Mouse (Mus musculus) erythroblast, embryonic 14.5 days (primary cell): ENCODE measurements at regions not wholly inside any gene's neighbourhood (a gene's known extent, or its start where the extent isn't known, plus 50 kb on each side); places are given as distances from the start of the nearest gene placed in this dataset.
"Not testable (repeated sequence)": the region's sequence is repeated elsewhere in the genome, so short reads cannot be mapped to it uniquely, and the experiment has no call there.

ENCODE experiments used
- GATA1 ChIP-seq: IDR thresholded peaks from 2 replicates; pipeline ENCODE4 v1.6.1; 2012; ENCODE audit warnings: low read length, inconsistent platforms, mixed read lengths
- TAL1 ChIP-seq: IDR thresholded peaks from 3 replicates; pipeline ENCODE4 v1.6.1; 2012; ENCODE audit warnings: low read length, inconsistent platforms, mixed read lengths

DNA sequence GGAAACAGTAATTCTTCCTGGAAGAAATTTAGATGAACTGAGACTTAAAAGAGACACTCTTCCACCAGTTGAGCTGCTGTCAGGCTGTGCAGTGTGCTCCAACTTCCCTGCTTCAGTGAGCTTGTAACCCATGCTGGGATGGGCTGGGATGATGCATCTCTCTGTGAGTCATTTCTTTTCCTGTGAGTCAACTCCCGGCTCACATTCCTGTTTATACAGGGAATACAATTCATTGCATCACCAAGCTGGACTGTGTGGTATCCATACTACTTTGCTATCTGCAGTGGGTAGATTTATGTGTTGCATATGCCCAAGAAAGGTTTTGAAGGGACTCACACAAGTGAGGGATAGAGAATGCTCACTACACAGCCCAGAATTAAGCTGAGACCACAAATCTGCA lies 93.0 kb downstream of the Hsp90b1 start:
- not testable (repeated sequence) for TF ChIP-seq TAL1, GATA1
